Mouse (Mus musculus) erythroblast, embryonic 14.5 days (primary cell): ENCODE data around the gene Armh1.

Source experiments
- GATA1 ChIP-seq: IDR thresholded peaks from 2 replicates; pipeline ENCODE4 v1.6.1; 2012; ENCODE audit warnings: low read length, inconsistent platforms, mixed read lengths
- TAL1 ChIP-seq: IDR thresholded peaks from 3 replicates; pipeline ENCODE4 v1.6.1; 2012; ENCODE audit warnings: low read length, inconsistent platforms, mixed read lengths

DNA sequence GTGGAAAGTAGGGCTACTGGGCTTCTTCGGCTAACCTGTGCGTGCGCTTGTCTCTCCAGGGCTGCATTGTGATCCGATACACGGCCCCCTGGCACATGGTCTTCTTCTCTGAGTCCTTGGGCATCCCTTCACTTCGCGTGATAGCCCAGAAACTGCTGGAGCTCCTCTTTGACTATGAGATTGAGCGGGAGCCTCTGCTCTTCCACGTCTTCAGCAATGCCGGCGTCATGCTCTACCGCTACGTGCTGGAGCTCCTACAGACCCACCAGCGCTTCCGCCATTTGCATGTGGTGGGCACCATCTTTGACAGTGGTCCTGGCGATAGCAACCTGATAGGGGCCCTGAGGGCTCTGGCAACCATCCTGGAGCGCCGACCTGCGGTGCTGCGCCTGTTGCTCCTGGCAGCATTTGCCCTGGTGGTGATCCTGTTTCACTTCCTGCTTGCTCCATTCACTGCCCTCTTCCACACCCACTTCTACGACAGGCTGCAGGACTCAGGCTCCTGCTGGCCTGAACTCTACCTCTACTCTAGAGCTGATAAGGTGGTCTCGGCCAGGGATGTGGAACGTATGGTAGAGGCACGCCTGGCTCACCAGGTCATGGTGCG lies 16.0 kb upstream of the Armh1 start:
- no peak for TF ChIP-seq GATA1
- no peak for TF ChIP-seq TAL1
